Mouse (Mus musculus) liver, embryonic 14 days (tissue): Measurements from ENCODE around the gene Alg3. TPM values are rescaled to one million over a fixed set of nuclear protein-coding genes. Genes with fewer than 3 reads are reported as not detected.

ENCODE experiments used
- polyA plus RNA-seq: library from polyadenylated mRNA; depleted of rRNA; stranded (reverse); fragments of >200 nt; gene quantifications from 2 replicates; pipeline ENCODE4 v1.2.3, GENCODE M21; 2012; rRNA removed

Alg3 gene
- 7.5 and 9.8 TPM in 2 replicates for polyA plus RNA-seq

GRCm38 (mm10) chr16:20611357-20612227 is at the start of gene Alg3, which contains the start of the genes Eef1akmt4 and Gm49333:
Alg3 (minus strand) TSS chr16:20611735.
Eef1akmt4 (plus strand) TSS chr16:20611593.
Gm49333 (plus strand) TSS chr16:20611610.

GRCm38 (mm10) chr16:20651076-20651946 is 39.8 kb upstream of the Alg3 start, which contains the start of gene Psmd2:
Psmd2 (plus strand) TSS chr16:20651652.

GRCm38 (mm10) chr16:20629731-20630634 is 18.4 kb upstream of the Alg3 start, which contains the start of gene Ece2:
Ece2 (plus strand) TSS chr16:20629828.

GRCm38 (mm10) chr16:20621191-20621990 is 9.9 kb upstream of the Alg3 start, which contains the start of gene Camk2n2:
Camk2n2 (minus strand) TSS chr16:20621287.

GRCm38 (mm10) chr16:20589366-20589938 is 22.1 kb downstream of the Alg3 start, which contains the start of gene Vwa5b2:
Vwa5b2 (plus strand) TSS chr16:20589471.

Other genes starting within 250 kb of the Alg3 start
- gene Abcc5, start 185.3 kb downstream of the Alg3 start, polyA plus RNA-seq: 21.9 and 24.6 TPM in 2 replicates
- 23.8 and 28.6 TPM in 2 replicates for gene Eif2b5, start 112.9 kb downstream of the Alg3 start, polyA plus RNA-seq
- gene Dvl3, start 94.8 kb downstream of the Alg3 start, polyA plus RNA-seq: 7.1 and 7.5 TPM in 2 replicates
- gene Ap2m1, start 76.3 kb downstream of the Alg3 start, polyA plus RNA-seq: 241 and 297 TPM in 2 replicates
- gene Abcf3, start 63.2 kb downstream of the Alg3 start, polyA plus RNA-seq: 14.6 and 15.9 TPM in 2 replicates
- 0.19 and 0.21 TPM in 2 replicates for gene Vwa5b2, start 22.3 kb downstream of the Alg3 start, polyA plus RNA-seq
- 9.0 and 11.2 TPM in 2 replicates for gene Eef1akmt4, start 142 bp downstream of the Alg3 start, polyA plus RNA-seq
- 0.01 TPM in 1 of 2 replicates, not detected in the other for gene Gm49333, start 125 bp downstream of the Alg3 start, polyA plus RNA-seq
- 0.23 and 0.29 TPM in 2 replicates for gene Camk2n2, start 9.6 kb upstream of the Alg3 start, polyA plus RNA-seq
- 0.16 and 0.19 TPM in 2 replicates for gene Ece2, start 18.1 kb upstream of the Alg3 start, polyA plus RNA-seq
- 86.8 and 102 TPM in 2 replicates for gene Psmd2, start 39.9 kb upstream of the Alg3 start, polyA plus RNA-seq
- gene Eif4g1, start 56.6 kb upstream of the Alg3 start, polyA plus RNA-seq: 98.6 and 104 TPM in 2 replicates
- gene Fam131a, start 81.5 kb upstream of the Alg3 start, polyA plus RNA-seq: 1.0 and 1.1 TPM in 2 replicates
- 33.4 and 36.2 TPM in 2 replicates for gene Polr2h, start 105.9 kb upstream of the Alg3 start, polyA plus RNA-seq
- gene Clcn2, start 106.0 kb upstream of the Alg3 start, polyA plus RNA-seq: 13.0 and 15.9 TPM in 2 replicates
- 0.56 and 0.70 TPM in 2 replicates for gene Chrd, start 121.4 kb upstream of the Alg3 start, polyA plus RNA-seq
- gene Thpo, start 122.8 kb upstream of the Alg3 start, polyA plus RNA-seq: 1.9 and 2.4 TPM in 2 replicates